Mouse (Mus musculus): ENCODE results near the gene Gm36028. TPM values are rescaled to one million over a fixed set of nuclear protein-coding genes. Genes with fewer than 3 reads are reported as not detected.

The Gm36028 gene
- total RNA-seq, 4 experiments from 2014 or later = 0.30 TPM; not detected in 3

GRCm38 (mm10) chr16:37809623-37809992 is 51.3 kb downstream of the Gm36028 start:
- DNase-seq (ENCODE audit: low spot score in 2 of 2) = no peak

- no peak for DNase-seq (ENCODE audit: low spot score in 2 of 2)
These were observed 51.9 kb downstream of the Gm36028 start for GRCm38 (mm10) chr16:37808866-37809622.

GRCm38 (mm10) chr16:37807269-37807668 is 53.7 kb downstream of the Gm36028 start:
- DNase-seq (ENCODE audit: low spot score in 2 of 2) = no peak

GRCm38 (mm10) chr16:37805746-37806495 is 55.0 kb downstream of the Gm36028 start:
- DNase-seq (ENCODE audit: low spot score in 2 of 2) = no peak

GRCm38 (mm10) chr16:37803387-37803950 is 57.5 kb downstream of the Gm36028 start:
- no peak for DNase-seq (ENCODE audit: low spot score in 2 of 2)

GRCm38 (mm10) chr16:37802686-37803295 is 58.2 kb downstream of the Gm36028 start:
- DNase-seq (ENCODE audit: low spot score in 2 of 2) = peak in 1 of 2 experiments; percentile 83

- DNase-seq (ENCODE audit: low spot score in 2 of 2) = no peak
These were observed 59.8 kb downstream of the Gm36028 start for GRCm38 (mm10) chr16:37801097-37801496.

Other genes starting within 250 kb of the Gm36028 start
- gene Ndufb4, start 206.7 kb downstream of the Gm36028 start, total RNA-seq (2022) = 10 to 100 TPM; 62.1 to 83.1 (median 75.9) TPM
- gene Fstl1, start 84.3 kb downstream of the Gm36028 start, total RNA-seq (2022) = 10 to 100 TPM; 31.0 to 39.0 (median 36.1) TPM
- gene Lrrc58, start 7.2 kb upstream of the Gm36028 start, total RNA-seq (2022) = 10 to 100 TPM; 90.5 to 97.5 (median 93.5) TPM
- gene Gpr156, start 55.4 kb upstream of the Gm36028 start, total RNA-seq (2022) = under 1 TPM; 0.57 to 0.77 (median 0.58) TPM
- 100 to 1,000 TPM; 168 to 185 (median 177) TPM for gene Gsk3b, start 227.9 kb upstream of the Gm36028 start, total RNA-seq (2022)